Mouse (Mus musculus): ENCODE data around the gene Rnf148. TPM values are rescaled to one million over a fixed set of nuclear protein-coding genes. Genes with fewer than 3 reads are reported as not detected.

The Rnf148 gene
- polyA plus RNA-seq (2014; fragmentation: Illumina TruSeq; extraction: RNeasy Lipid Tissue Mini Kit (QIAGEN cat#74804); ENCODE audit: insufficient read depth, low read depth, low replicate concordance) = not detected

GRCm38 (mm10) chr6:23655036-23655435 is at the start of gene Rnf148:
TSS of gene Rnf148 (minus strand) at chr6:23655136.

GRCm38 (mm10) chr6:23650205-23650604 is 4.7 kb downstream of the Rnf148 start, which contains the start of gene Rnf133:
TSS of gene Rnf133 (minus strand) at chr6:23650305.

Other genes with a start within 250 kb of the Rnf148 start
- gene Rnf133, start 4.8 kb downstream of the Rnf148 start, polyA plus RNA-seq (2014; fragmentation: Illumina TruSeq; extraction: RNeasy Lipid Tissue Mini Kit (QIAGEN cat#74804); ENCODE audit: insufficient read depth, low read depth, low replicate concordance) = not detected
- 13.2 TPM for gene Cadps2, start 184.3 kb upstream of the Rnf148 start, polyA plus RNA-seq (2014; fragmentation: Illumina TruSeq; extraction: RNeasy Lipid Tissue Mini Kit (QIAGEN cat#74804); ENCODE audit: insufficient read depth, low read depth, low replicate concordance)